Mouse (Mus musculus) liver, embryonic 14.5 days (tissue): ENCODE measurements at regions not wholly inside any gene's neighbourhood (a gene's known extent, or its start where the extent isn't known, plus 50 kb on each side); places are given as distances from the start of the nearest gene placed in this dataset.

ENCODE experiments used
- CTCF ChIP-seq: IDR thresholded peaks from 2 replicates; pipeline ENCODE4 v1.5.1; 2016; ENCODE audit warnings: antibody characterized with exemption, low read depth, control low read depth
- EP300 ChIP-seq: IDR thresholded peaks from 2 replicates; pipeline ENCODE4 v1.6.1; 2016; ENCODE audit warnings: antibody characterized with exemption, low read depth

GRCm38 (mm10) chr13:32417907-32418306 lies 79.4 kb upstream of the Gmds start:
- TF ChIP-seq CTCF: no peak
- TF ChIP-seq EP300: no peak
